Mouse (Mus musculus) neural tube, embryonic 10.5 days (tissue): Measurements from ENCODE around the gene Grm4.
"Not testable (repeated sequence)": the region's sequence is repeated elsewhere in the genome, so short reads cannot be mapped to it uniquely, and the experiment has no call there.

Experiments used
- DNase-seq: peaks from one replicate; pipeline ENCODE4 v3.0.0-alpha.2; 2017; ENCODE audit warnings: low spot score; ENCODE audit errors: extremely low spot score

The Grm4 gene

DNA sequence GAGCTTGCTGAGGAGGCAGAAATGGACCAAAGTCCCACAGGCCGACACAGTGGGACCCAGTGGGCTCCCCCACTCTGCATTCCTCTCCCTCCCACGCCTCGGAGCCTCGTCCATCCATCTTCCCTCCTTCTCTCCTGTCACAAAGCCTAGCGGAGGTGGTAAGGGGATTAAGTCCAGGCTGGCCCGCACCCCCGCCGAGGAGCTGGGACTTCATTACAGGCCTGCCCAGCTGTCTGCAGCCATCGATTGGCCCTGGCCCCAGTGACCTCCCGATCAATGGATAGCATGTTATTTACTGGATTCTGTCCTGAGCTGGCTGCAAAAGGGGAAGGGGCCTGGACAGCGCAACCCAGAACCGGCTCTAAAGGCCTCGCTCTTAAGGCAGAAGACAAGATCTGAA, 120.0 kb downstream of the Grm4 start:
- peak; percentile 21 for DNase-seq

GRCm38 (mm10) chr17:27393931-27394330, 127.3 kb downstream of the Grm4 start:
- DNase-seq: no peak

DNA sequence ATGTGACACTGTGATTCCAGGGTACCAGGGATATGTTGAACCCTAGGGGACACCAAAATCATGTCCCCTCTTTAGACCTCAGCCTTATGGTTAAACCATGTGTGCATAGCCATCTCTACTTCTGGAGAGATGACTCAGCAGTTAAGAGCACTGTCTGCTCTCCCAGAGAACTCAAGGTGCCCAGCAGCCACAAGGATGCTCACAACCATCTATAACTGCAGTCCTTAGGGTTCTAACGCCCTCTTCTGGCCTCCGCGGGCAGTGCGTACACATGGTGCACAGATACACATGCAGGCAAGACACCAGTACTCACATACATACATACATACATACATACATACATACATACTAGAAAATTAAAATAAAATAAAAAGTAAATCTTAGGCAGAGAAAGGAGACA, 127.8 kb downstream of the Grm4 start:
- DNase-seq: no peak

DNA sequence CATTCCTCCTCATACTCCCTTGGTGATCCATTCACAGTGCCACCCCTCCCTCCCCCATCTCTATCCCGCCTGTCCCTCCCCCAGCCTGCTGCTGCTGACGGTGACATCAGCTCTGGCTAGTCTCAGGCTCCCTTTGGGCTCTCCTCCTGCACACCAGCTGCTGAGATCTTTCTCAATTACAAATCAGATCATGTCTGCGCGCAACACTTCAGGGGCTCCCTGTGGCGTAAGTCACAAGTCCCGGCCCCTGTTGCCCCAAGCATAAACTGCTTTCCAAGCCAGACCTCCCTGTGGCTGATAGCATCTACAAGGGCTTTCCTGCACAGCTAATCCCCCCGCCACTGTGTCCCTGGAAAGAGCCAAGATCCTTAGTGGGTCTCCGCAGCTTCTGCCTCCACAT, 128.3 kb downstream of the Grm4 start:
- no peak for DNase-seq

GRCm38 (mm10) chr17:27390019-27390418, 131.2 kb downstream of the Grm4 start:
- no peak for DNase-seq

DNA sequence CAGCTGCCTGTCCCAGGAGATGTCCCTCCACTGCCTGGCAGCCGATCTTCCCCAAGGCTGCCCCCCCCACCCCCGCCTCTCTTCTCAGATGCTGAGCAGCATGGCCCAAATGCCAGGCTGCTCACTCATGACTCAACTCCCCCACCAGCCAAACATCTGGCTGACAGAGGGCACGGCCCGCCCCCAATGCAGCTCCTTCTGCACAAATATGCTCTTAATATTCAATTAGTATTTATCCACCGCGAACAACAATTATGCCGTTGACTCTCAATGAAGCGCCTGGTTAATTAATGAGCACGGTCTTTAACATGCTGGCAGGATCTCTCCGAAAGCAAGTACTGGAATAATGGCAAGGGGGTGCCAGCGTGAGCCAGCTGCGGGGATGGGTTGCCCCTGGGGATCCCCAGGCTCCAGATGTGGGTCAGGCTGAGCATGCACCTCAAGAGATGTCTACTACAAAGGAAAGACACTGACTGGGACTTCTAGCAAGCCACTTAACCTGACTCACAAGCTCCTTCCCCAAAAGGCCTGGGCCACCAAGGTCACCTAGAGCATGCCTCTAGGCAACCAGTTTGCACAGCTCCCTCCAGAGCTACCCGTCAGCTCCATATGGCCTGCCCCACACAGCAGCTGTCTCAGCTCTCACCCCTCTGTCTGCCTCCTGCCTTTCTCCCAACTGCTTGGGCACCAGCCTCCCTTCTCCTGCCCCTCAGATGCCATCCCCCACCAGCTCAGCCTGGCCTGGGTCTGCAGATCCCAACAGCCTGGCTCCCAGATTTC, 131.8 kb downstream of the Grm4 start:
- no peak for DNase-seq

DNA sequence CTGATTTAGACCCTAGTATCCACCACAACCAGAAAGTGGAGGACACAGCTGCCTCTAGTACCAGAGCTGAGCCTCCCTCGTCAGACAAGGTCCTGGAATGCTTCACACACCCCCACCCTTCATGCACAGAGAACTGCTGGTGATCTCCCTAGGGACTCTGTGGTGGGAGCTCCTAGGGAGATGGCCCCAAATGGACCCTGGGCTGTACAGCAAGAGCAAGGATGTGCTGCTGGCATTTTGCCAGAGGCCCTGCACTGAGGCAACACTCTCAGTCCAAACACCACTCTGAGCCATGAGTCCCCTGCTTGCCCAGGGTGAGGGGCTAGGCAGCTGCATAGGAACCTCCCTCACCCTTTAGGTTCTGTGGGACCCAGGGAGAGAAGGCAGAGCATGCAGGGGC, 134.8 kb downstream of the Grm4 start:
- DNase-seq: no peak

DNA sequence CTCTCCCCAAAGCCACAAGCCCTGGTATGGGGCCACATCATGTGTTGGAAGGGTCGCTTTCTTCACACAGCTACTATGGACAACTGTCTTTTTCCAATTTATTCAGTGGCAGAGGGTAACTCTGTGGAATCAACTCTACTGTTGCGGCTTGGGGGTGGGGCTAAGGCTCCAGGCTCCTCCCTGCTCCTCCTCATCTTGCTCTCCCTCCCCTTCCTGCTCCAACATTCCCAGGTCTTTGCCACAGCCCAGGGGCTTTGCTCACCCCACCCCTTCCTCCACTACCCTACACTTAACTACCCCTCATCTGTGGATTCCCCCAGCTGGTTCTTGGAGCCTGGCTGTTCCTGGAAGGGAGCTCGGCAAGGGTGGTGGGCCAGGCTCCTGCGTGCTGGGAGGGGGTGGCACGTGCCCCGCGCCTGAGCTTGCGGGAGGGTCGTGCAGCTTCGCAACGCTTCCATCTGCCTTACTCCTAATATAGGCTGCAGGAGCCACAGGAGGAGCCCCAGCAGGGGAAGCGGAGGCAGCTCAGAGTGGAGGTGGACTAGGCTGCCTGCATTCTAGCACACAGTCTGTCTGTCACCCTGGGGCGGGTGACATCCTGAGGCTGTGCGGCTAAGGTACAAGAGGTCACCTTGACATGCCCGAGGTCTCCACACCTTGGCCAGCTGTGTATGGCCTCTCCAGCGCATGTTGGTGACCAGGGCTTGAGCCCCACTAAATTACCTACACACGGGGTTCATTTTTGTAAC, 135.5 kb downstream of the Grm4 start:
- DNase-seq: no peak

DNA sequence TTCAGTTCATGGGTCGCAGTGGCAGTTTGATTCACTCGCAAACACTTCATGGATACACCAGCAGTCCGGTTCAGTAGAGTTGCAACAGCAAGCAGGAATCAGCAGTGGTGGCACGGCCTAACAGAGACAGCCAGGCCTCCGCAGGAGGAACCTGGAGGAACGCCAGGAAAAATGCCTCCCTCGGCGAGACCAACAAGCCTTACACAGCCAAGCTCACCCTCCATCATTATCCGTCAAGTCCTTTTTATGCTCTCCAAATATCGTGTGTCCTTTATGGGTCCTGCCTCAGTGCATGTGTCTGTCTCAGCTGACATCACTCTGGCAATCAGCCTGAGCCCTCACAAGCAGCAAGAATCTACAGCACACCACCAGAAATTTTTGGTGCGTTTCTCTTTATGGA, 138.3 kb downstream of the Grm4 start:
- no peak for DNase-seq

DNA sequence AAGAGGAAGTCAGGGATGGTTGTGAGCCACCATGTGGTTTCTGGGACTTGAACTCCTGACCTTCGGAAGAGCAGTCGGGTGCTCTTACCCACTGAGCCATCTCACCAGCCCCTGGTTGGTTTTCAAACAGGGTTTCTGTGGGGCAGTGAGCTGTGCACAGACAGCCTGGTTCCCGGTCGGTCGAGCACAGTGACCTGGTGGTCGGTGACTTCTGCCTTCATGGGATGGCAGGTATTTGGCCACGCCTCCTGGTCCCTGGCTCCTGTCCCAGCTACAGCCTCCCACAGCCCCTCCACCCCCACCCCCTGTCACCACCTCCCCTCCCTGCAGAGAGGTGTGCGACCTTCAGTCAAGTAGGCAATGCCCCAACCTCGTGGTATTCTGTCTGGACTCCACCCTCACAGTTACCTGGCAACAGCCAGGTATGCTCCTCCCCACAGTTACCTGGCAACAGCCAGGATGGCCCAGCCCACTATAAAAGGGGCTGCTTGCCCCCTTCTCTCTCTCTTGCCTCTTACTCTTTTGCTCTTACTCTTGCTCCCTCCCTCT, 140.2 kb downstream of the Grm4 start:
- not testable (repeated sequence) for DNase-seq

DNA sequence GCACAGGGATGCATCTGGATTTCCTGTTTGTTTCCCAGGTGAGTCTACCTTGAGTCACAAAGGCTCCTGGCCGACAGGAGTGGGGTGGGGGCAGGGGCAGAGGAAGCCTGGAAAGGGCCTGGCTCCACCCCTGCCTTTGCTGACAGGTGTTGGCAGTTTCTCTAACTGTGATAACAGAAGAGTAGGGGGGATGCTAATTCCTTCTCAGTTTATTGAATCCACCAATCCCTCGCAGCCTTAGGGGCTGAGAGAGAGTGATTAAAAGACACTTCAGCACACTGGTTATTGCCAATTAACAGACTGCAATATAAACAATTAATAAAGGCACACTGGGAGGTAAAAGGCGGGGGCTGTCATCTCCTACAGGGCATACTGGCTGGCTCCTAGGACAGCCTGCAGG, 142.2 kb downstream of the Grm4 start:
- DNase-seq: no peak

DNA sequence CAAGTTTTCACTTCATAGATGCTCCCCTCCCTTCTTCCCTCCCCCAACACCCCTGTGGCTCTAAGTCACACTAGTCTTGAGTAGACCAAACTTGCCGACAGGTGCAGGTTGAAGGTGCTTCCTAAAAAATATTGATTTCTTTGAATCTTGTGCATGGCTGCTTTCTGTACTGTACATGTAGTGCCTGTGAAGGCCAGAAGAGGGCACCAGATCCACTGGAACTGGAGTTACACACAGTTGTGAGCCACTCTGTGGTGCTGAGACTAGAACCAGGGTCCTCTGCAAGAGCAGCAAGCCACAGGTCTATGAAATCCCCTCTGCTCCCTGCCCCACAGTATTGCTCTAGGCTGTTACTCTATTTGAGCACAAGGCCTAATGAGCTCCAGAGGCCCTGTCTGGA, 144.1 kb downstream of the Grm4 start:
- no peak for DNase-seq

DNA sequence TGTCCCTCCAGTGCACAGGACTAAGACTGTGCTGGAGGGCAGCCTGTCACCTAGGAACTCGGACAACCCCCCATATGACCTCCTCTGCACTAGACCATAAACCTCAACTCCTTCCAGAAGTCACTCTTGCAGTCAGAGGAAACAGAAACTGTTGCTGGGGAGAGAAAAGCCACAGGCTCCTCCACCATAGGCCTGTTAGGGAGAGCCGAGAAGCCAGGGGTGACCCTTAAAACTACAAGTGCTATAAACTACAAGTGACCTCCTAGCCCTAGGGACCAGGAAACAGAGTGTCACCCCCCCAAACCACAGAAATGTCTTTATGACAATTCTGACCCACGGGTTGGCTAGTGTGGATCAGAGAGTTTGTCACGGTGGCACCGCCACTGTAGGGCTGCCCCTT, 145.7 kb downstream of the Grm4 start:
- no peak for DNase-seq
